Mouse (Mus musculus) thymus, postnatal 4 days (tissue): ENCODE results near the gene Thsd7b.
"Not testable (repeated sequence)": the region's sequence is repeated elsewhere in the genome, so short reads cannot be mapped to it uniquely, and the experiment has no call there.

Source experiments
- DNase-seq: peaks from one replicate; pipeline ENCODE4 v3.0.0; 2021

Gene Thsd7b

DNA sequence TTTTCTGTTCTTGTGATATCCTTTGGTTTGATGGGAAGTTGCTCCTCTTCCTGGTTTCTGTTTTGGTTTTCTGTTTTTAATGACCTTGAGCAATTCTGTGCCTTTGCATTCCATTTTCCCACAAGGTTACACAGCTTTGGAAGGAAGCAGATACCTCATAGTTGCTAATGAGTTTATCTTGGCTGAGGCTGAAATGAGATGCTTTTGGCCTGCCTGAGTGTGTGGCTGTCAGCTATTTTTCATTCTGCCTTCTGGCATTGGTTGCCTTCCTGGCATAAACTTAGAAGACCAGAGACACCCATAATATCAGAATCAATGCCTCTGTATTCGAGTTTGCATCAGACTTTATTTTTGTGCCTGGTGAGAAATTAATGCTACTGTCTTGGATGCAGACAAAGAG lies 614.8 kb downstream of the Thsd7b start:
- DNase-seq = no peak

DNA sequence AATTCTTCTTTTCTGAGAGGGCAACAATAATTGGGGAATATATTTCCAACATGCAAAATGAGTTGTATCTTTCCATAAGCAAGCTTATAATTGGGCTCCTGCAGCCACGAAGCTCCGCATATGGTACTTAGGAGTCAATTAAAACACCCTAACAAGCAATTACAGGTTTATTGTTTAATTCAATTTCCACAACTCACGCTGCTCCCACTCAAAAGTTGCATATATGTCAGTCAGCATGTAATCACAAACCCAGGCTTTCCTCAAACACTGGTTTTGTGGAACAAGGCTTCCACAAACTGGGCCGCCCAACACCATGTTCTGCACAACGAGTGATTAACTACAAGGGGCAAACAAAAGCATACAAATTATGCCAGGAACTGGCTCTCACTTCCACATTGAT lies 625.0 kb downstream of the Thsd7b start:
- no peak for DNase-seq

GRCm38 (mm10) chr1:129915484-129915883 lies 642.4 kb downstream of the Thsd7b start:
- no peak for DNase-seq

DNA sequence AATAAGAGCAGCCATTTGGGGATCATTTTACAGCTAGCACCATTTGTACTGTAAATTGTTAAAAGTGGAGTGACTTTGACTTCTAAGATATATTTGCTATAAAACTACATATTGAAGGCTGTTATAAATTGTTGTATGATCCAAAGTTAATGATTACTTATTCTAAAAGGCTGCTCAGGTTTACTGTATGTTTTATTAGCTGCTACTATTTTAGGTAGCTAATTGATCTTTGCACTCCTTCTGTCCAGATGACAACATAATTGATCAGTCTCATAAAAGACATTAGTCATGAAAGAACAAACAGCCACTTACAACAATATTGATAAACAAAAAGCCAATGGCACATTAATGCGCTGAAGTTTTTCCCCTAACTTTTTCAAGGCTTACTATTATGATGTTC lies 644.5 kb downstream of the Thsd7b start:
- no peak for DNase-seq

DNA sequence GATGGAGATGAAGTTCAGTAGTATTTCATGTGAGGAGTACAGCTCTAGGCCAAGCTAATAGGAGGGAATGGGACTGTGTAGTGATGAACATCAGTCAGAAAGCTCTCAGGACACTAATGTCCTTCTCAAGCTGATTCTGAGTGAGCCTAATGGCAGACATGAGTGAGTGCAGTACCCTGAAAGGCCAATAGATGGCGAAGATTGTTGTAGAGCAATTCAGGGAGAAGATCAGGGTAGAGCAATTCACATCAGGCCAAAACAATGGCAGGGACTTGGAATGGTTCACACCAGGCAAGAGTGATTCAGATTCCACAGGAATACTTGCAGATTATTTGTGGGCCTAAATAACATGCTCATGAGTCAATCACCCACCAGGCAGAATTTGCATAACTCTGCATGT lies 646.3 kb downstream of the Thsd7b start:
- DNase-seq = peak; percentile 41

GRCm38 (mm10) chr1:129931003-129931402 lies 657.9 kb downstream of the Thsd7b start:
- no peak for DNase-seq

- no peak for DNase-seq
Measured at GRCm38 (mm10) chr1:129943116-129943515, 670.0 kb downstream of the Thsd7b start.

- DNase-seq = no peak
Measured at GRCm38 (mm10) chr1:129947026-129947425, 673.9 kb downstream of the Thsd7b start.

GRCm38 (mm10) chr1:129955478-129955877 lies 682.4 kb downstream of the Thsd7b start:
- no peak for DNase-seq

GRCm38 (mm10) chr1:129956625-129957024 lies 683.5 kb downstream of the Thsd7b start:
- DNase-seq = no peak

- not testable (repeated sequence) for DNase-seq
Measured at GRCm38 (mm10) chr1:129959352-129959751, 686.2 kb downstream of the Thsd7b start.

GRCm38 (mm10) chr1:129963166-129963565 lies 690.1 kb downstream of the Thsd7b start:
- no peak for DNase-seq

DNA sequence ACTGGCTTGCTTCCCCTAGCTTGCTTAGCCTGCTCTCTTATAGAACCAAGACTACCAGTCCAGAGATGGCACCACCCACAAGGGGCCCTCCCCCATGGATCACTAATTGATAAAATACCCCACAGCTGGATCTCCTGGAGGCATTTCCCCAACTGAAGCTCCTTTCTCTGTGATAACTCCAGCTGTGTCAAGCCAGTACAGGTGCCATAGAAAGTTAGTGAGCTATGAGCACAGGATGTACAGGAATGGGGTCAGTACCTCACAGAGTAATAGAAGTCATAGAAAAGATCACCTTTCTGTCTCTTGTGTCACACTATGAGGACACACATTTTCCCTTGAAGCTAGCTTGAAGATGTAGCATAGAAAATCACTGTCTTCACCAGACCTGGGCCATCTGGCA lies 716.1 kb downstream of the Thsd7b start:
- DNase-seq = not testable (repeated sequence)

- no peak for DNase-seq
Measured at GRCm38 (mm10) chr1:129990821-129991220, 717.7 kb downstream of the Thsd7b start.

GRCm38 (mm10) chr1:130055012-130055411 lies 781.9 kb downstream of the Thsd7b start:
- DNase-seq = no peak

DNA sequence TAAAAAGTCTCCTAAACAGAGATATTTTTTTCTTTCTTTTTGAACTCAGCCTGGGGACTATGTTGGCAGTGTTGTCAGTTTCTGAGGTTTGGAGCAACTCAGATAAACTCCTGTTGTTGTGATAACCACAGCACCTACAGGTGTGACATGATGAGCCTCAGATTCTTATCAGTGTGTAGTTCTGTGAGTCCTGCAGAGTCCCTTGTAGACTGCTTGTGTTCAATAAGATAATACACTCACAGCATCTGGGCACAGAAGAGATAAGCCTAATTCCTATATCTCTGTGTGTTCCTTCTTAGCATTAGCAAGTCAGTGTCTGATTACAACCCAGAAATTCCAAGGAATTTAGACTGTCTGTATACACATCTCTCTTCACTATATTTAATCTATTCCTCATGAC lies 789.0 kb downstream of the Thsd7b start:
- DNase-seq = no peak

- DNase-seq = no peak
Measured at GRCm38 (mm10) chr1:130066193-130066959, 793.3 kb downstream of the Thsd7b start.

- no peak for DNase-seq
Measured at GRCm38 (mm10) chr1:130083788-130084187, 810.7 kb downstream of the Thsd7b start.

DNA sequence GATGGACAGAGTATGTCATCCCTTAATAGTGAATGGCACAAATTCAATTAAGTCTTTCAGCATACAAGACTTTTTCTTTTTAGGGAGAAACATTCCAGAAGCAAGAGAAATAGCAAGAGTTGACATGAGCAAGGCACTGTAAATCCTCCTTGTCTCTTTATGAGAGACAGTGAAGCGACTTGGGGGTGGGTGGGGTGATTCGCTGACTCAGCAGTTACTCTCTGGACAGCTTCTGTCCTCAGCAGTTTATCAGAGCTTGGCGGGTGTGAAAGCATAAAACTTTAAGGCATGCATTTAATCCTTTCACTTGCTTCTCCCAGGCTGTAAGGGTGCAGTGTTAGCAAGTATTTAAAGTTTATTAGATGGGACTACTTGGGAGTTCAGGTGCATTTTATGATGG lies 812.1 kb downstream of the Thsd7b start:
- DNase-seq = no peak

DNA sequence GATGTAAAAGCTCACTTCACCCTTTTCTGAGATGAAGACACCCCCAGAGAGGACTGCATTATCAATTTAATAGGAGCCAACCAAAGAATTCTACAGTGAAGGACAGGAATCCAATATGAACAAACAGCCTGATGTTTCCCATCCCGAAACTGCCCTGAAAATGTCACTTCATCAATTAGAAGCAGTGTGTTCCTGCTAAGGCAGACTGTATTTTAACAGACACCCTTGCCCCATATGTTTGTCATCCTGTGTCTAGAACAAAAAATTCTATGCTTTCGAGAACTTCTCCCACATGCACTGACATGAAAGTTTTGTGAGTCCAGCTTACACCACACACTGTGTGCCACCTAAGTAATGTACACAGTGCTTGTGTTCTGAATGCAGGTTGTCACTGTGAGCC lies 812.8 kb downstream of the Thsd7b start:
- no peak for DNase-seq

DNA sequence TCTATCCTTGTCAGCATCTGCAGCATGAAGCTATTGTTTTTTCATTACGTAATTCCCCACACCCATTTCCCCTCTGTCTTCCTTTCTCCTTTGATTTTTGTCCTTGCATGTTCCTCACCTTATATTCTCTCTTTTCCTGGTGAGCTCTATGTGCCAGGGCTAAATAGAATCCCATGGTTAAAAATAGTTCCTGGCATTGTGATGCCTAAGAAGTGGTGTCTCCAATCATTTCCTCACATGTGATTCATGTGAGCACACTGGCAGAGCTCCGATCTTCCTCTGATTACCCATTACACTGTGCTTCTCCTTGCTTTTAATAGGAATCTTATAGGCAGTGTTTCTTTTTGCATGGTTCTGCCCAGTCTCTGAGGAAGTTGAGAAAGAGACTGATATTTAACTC lies 826.1 kb downstream of the Thsd7b start:
- no peak for DNase-seq

GRCm38 (mm10) chr1:130112580-130113314 lies 839.6 kb downstream of the Thsd7b start:
- DNase-seq = no peak

DNA sequence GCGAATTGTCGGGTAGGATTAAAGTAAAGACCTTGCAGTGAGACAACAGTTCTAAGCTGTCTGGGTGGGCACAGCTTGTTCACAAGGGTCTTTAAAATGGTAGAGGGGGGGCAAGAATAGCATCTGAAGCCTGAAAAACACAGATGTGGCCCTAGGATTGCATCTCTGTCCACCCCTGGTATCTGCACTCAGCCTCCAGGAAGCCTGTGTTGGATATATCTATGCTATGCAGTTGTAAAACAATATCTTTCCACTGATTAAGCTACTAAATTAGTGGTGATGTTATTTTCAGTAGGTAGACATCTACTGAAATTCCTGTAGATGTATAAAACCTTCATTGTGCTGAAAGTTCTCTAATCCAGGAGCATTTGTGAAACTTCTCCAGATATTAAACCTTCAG lies 840.4 kb downstream of the Thsd7b start:
- no peak for DNase-seq

DNA sequence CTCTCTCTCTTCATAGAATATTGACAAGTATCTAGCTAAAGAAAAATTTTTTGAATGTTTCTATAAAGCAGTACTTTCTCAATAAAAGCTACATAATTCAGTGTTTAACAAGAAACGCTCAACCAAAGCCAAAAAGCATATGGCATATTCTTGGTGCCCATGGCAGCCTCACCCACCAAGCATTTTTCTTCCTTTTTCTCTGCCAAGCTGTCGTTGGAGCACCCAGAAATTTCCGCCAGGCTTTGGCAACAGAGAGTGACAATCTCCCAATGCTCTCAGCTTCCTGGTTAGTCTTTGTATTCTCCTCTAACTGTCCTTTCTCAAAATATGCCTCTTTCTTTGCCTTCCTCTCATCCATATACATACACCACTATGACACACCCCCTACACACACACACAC lies 857.8 kb downstream of the Thsd7b start:
- no peak for DNase-seq

DNA sequence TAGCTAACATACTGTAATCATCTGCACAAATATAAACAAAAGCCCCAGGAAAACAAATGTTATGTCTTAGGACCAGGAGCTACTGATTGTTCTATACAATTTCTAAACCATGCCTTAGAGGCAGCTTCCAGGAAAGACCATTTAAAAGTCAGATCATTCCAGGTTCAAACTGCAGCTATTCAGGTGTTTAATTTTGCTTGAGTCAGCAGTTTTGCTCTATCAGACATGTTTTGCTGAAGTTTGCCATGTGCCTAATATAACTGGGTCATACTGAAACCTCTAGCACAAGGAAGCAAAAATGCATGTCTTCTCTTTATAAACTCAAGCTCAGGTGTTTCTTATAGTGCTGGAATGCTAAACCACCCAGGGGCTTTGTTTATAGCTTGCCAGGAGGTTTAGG lies 893.1 kb downstream of the Thsd7b start:
- no peak for DNase-seq
